Mouse (Mus musculus): ENCODE data around the gene Vmn1r55. TPM values are rescaled to one million over a fixed set of nuclear protein-coding genes. Genes with fewer than 3 reads are reported as not detected.
A peak's percentile ranks its signal among the peaks of the same experiment; 100 is the strongest.
"Not testable (repeated sequence)": the region's sequence is repeated elsewhere in the genome, so short reads cannot be mapped to it uniquely, and the experiment has no call there.

The Vmn1r55 gene
- polyA plus RNA-seq, 1 experiment, result not detected

DNA sequence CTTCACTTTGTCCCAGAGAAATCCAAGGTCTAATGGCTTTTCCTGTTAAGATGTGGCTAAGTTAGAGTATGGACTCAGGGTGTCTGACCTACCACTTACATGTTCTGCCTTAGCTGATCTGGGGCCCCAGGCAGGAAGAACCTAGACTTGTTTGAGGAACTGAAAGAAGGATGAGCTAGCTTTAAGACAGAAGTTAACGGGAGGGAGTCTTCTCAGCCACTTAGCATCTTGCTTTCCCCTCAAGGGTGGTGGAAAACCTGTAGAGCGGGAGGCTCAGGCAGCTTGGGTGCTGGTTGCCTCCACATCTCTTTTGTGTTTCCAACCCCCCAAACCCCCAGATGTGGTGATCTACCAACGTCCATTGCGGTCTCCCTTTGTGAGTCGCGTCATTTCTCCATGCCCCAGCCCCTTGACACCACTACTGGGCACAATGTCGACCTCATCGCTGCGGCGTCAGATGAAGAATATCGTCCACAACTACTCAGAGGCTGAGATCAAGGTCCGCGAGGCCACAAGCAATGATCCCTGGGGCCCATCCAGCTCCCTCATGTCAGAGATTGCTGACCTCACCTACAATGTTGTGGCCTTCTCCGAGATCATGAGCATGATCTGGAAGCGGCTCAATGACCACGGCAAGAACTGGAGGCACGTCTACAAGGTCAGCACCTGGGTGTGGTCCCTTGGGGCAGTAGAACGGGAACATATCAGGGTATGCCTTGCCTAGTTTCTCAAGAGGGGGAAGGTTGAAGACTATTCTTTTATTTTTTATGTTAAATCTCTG lies 66.0 kb downstream of the Vmn1r55 start:
- Histone ChIP-seq H3K27ac (ENCODE audit: insufficient read depth, low read length) (no peak overlapping the region), H3K4me1 (ENCODE audit: control insufficient read depth, insufficient read depth, low read length) (peaks cover 3% of the 10 kb centered on the region; the same call in 1 of the 2 replicates), H3K4me3 (ENCODE audit: insufficient read depth, low read length) (no peak overlapping the region)
- no peak for TF ChIP-seq POLR2A (IDR thresholded peaks at IDR 0.05; ENCODE audit: extremely low read depth, insufficient read depth, low read length)

DNA sequence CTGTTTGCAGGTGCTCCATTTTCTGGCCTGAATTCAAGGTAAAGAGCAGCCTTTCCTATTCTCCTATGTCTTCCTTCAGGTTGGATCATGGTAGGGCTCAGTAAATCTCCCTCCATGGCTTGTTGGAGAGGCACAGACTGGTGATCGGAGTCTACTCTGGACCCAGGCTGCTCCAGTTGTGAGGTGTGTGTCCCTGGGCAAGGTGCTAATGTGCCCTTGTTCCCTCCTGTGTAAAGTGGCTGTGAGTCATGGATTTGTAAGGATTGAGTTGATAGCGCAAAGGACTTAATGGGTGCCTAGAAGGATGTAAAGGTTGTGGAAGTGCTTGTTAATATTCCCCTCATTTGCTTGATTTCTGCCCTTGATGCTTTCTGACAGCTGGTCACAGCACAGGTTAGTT lies 67.5 kb downstream of the Vmn1r55 start:
- H3K4me3 ChIP-seq (ENCODE audit: insufficient read depth, low read length), result no peak overlapping the region; the same call in 1 of the 2 replicates
- H3K4me1 ChIP-seq (ENCODE audit: control insufficient read depth, insufficient read depth, low read length), result peaks cover 3% of the 10 kb centered on the region; the same call in 1 of the 2 replicates
- H3K27ac ChIP-seq (ENCODE audit: insufficient read depth, low read length), result no peak overlapping the region
- TF ChIP-seq POLR2A (IDR thresholded peaks at IDR 0.05; ENCODE audit: extremely low read depth, insufficient read depth, low read length) (no peak), CTCF (IDR thresholded peaks at IDR 0.05; ENCODE audit: extremely low read depth, insufficient read depth, low read length) (no peak)

DNA sequence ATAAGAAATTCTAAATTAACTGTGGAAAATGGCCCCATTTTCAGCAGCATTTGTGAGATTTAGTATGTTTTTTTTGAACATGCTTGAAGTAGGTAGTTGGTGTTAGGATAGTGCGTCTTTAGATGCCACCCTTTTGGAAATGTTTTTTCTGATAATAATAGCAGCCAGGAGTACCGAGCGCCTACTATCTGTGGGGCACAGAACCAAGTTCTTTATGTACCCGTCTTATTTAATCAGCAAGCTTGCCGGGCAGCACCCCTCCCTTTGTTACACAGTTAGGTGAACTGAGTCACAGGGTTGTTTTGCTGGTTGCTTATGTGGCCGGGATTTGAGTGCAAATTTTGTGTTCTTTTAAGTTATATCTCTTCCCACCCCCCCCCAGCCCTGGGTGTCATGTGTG lies 68.2 kb downstream of the Vmn1r55 start:
- no peak overlapping the region for H3K27ac ChIP-seq (ENCODE audit: insufficient read depth, low read length)
- peaks cover 3% of the 10 kb centered on the region; the same call in 1 of the 2 replicates for H3K4me1 ChIP-seq (ENCODE audit: control insufficient read depth, insufficient read depth, low read length)

DNA sequence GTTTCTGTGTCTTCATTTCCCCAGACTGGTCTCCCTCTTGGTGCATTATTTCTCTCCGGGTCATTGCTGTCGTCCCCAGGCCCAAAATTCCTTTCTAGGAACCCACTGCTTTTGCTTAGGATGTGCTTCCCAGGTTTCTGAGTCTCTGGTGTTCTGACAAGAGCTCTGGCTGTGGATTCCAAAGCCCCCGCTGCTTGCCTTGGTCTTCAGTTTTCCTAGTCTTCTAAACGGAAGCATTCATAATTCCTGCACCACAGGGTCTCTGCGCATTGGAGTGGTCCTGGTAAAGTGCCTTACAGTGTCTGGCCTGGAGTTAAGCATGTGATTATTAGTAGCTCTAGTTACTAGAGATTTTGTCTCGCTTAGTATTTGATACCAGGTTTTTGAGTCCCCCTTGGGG lies 68.7 kb downstream of the Vmn1r55 start:
- no peak for TF ChIP-seq POLR2A (IDR thresholded peaks at IDR 0.05; ENCODE audit: extremely low read depth, insufficient read depth, low read length)
- no peak for TF ChIP-seq CTCF (IDR thresholded peaks at IDR 0.05; ENCODE audit: extremely low read depth, insufficient read depth, low read length)

More for the DNA sequence above, 68.2 kb downstream of the Vmn1r55 start:
- no peak for TF ChIP-seq POLR2A (IDR thresholded peaks at IDR 0.05; ENCODE audit: extremely low read depth, insufficient read depth, low read length)
- TF ChIP-seq CTCF (IDR thresholded peaks at IDR 0.05; ENCODE audit: extremely low read depth, insufficient read depth, low read length), result no peak
- H3K4me3 ChIP-seq (ENCODE audit: insufficient read depth, low read length), result peak overlapping the region; percentile 96

DNA sequence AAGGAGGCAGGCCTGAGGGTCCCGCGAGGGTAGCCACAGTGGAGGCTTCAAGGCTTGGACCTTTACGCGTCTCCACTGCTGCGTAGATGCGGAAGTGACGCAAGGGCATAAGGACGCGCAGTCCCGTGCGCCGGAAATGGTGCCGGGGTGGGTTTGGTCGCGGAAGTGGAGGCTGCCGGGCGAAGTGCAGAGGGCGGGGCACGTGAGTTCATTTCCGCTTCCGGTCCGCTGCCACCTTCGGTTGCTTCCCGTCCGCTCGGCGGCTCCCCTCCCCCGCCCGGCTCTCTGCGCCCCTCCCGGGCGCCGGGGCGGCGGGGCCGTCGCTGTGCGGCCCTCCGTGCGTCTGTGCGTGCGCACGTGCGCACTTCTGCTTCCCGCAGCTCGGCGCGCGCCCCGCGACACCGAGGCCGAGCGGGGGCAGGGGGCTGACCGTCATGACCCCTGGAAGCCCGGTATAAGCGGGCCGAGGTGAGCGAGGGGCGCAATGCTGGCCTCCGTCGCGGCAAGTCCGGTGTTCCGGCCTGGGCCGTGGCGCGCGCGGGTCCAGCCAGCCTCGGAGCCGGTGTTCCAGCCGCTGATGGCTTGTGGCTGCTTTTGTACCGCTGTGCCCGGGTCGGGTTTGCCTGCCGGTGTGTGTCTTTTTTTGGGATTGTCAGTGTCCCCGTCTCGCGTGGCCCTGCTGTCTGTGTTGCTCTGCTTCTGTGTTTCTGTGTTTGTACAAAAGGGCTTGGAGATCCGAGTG lies 69.3 kb downstream of the Vmn1r55 start, which contains the start of gene Epn1:
Gene Epn1, plus strand, starts transcription at position 226 of the 742 bp plus-strand sequence.
- TF ChIP-seq CTCF (IDR thresholded peaks at IDR 0.05; ENCODE audit: extremely low read depth, insufficient read depth, low read length) (no peak), POLR2A (IDR thresholded peaks at IDR 0.05; ENCODE audit: extremely low read depth, insufficient read depth, low read length) (peak; percentile 80)
- Histone ChIP-seq H3K27ac (ENCODE audit: insufficient read depth, low read length) (peak within 1 kb of the TSS; percentile 86), H3K4me3 (ENCODE audit: insufficient read depth, low read length) (peak within 1 kb of the TSS; percentile 96), H3K4me1 (ENCODE audit: control insufficient read depth, insufficient read depth, low read length) (peaks cover 3% of the 10 kb centered on the region; the same call in 1 of the 2 replicates)

More for the DNA sequence above, 68.7 kb downstream of the Vmn1r55 start:
- Histone ChIP-seq H3K4me3 (ENCODE audit: insufficient read depth, low read length) (peak overlapping the region; percentile 96), H3K4me1 (ENCODE audit: control insufficient read depth, insufficient read depth, low read length) (peaks cover 3% of the 10 kb centered on the region; the same call in 1 of the 2 replicates), H3K27ac (ENCODE audit: insufficient read depth, low read length) (peak overlapping the region; percentile 86)

DNA sequence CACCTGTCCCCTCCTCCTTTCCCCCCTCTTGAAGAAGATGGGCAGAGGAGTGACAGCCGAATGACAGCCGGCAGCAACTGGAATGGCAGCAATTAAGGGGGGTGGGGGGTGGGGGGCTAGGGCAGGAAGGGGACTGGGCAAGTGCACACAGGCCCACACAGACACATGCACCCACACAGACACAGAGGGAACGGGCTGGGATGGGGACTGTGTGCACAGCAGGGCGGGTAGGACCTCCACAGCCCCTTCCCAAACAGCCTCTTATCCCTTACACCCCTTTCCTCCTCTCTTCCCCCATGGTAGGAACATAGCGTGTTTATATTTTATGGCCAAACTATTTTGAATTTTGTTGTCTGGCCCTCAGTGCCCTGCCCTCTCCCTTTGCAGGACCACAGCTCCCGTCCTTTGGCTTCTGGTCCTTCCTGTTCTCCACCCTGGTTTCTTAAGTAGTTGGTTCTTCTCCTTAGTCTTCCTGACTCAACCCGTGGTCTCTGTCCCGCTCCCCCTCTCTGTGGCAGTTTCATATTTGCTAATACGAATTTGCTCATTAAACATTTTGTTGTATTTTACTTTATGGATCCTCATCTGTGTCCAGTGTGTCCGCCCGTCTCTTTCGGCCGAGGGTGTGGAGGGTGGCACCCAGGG lies 70.0 kb downstream of the Vmn1r55 start:
- H3K4me1 ChIP-seq (ENCODE audit: control insufficient read depth, insufficient read depth, low read length), result not testable (repeated sequence)
- Histone ChIP-seq H3K4me3 (ENCODE audit: insufficient read depth, low read length) (peak overlapping the region; percentile 96), H3K27ac (ENCODE audit: insufficient read depth, low read length) (0 out of 2 replicates have a peak overlapping the region, but pooled peaks have one; percentile 6)

Other genes with a start within 250 kb of the Vmn1r55 start
- gene Gm36210, start 243.2 kb downstream of the Vmn1r55 start, polyA plus RNA-seq (2012; rRNA removed), result 0.31 and 0.32 TPM in 2 replicates
- gene Zfp628, start 234.5 kb downstream of the Vmn1r55 start, polyA plus RNA-seq (2012; rRNA removed), result 9.7 TPM in 2 replicates
- 91.7 and 94.0 TPM in 2 replicates for gene Nat14, start 227.6 kb downstream of the Vmn1r55 start, polyA plus RNA-seq (2012; rRNA removed)
- 3.8 and 4.1 TPM in 2 replicates for gene Ssc5d, start 223.9 kb downstream of the Vmn1r55 start, polyA plus RNA-seq (2012; rRNA removed)
- 0.32 and 0.48 TPM in 2 replicates for gene Sbk2, start 185.3 kb downstream of the Vmn1r55 start, polyA plus RNA-seq (2012; rRNA removed)
- 1.2 TPM in 2 replicates for gene Sbk3, start 178.5 kb downstream of the Vmn1r55 start, polyA plus RNA-seq (2012; rRNA removed)
- gene Zfp579, start 153.5 kb downstream of the Vmn1r55 start, polyA plus RNA-seq (2012; rRNA removed), result 38.0 and 39.2 TPM in 2 replicates
- gene Zfp524, start 135.3 kb downstream of the Vmn1r55 start, polyA plus RNA-seq (2012; rRNA removed), result 15.3 and 15.6 TPM in 2 replicates
- 21.5 TPM in 2 replicates for gene Fiz1, start 135.0 kb downstream of the Vmn1r55 start, polyA plus RNA-seq (2012; rRNA removed)
- gene Gm44973, start 134.2 kb downstream of the Vmn1r55 start, polyA plus RNA-seq (2012; rRNA removed), result not detected in 2 replicates
- gene Zfp865, start 129.3 kb downstream of the Vmn1r55 start, polyA plus RNA-seq (2012; rRNA removed), result 28.7 and 30.0 TPM in 2 replicates
- gene Ccdc106, start 129.1 kb downstream of the Vmn1r55 start, polyA plus RNA-seq (2012; rRNA removed), result 68.6 and 70.2 TPM in 2 replicates
- not detected in 2 replicates for gene 4632433K11Rik, start 115.6 kb downstream of the Vmn1r55 start, polyA plus RNA-seq (2012; rRNA removed)
- 5.7 and 6.5 TPM in 2 replicates for gene Zfp784, start 111.2 kb downstream of the Vmn1r55 start, polyA plus RNA-seq (2012; rRNA removed)
- 34.4 and 36.9 TPM in 2 replicates for gene Zfp580, start 98.1 kb downstream of the Vmn1r55 start, polyA plus RNA-seq (2012; rRNA removed)
- gene U2af2, start 87.5 kb downstream of the Vmn1r55 start, polyA plus RNA-seq (2012; rRNA removed), result 184 TPM in 2 replicates
- 420 and 464 TPM in 2 replicates for gene Epn1, start 69.4 kb downstream of the Vmn1r55 start, polyA plus RNA-seq (2012; rRNA removed)
- not detected in 2 replicates for gene Rfpl4, start 32.7 kb downstream of the Vmn1r55 start, polyA plus RNA-seq (2012; rRNA removed)
- gene Rasl2-9, start 23.7 kb downstream of the Vmn1r55 start, polyA plus RNA-seq (2012; rRNA removed), result 0.27 and 0.36 TPM in 2 replicates
- gene Vmn1r56, start 47.1 kb upstream of the Vmn1r55 start, polyA plus RNA-seq (2012; rRNA removed), result not detected in 2 replicates
- gene Vmn1r57, start 68.8 kb upstream of the Vmn1r55 start, polyA plus RNA-seq (2012; rRNA removed), result not detected in 2 replicates
- gene Gm5065, start 200.9 kb upstream of the Vmn1r55 start, polyA plus RNA-seq (2012; rRNA removed), result not detected in 2 replicates
- gene Nlrp2, start 201.4 kb upstream of the Vmn1r55 start, polyA plus RNA-seq (2012; rRNA removed), result not detected in 2 replicates